Mouse (Mus musculus): ENCODE measurements around the gene Ssr3. TPM values are rescaled to one million over a fixed set of nuclear protein-coding genes. Genes with fewer than 3 reads are reported as not detected.

The Ssr3 gene
- polyA plus RNA-seq, 1 experiment from 2014 or later, result 278 TPM

DNA sequence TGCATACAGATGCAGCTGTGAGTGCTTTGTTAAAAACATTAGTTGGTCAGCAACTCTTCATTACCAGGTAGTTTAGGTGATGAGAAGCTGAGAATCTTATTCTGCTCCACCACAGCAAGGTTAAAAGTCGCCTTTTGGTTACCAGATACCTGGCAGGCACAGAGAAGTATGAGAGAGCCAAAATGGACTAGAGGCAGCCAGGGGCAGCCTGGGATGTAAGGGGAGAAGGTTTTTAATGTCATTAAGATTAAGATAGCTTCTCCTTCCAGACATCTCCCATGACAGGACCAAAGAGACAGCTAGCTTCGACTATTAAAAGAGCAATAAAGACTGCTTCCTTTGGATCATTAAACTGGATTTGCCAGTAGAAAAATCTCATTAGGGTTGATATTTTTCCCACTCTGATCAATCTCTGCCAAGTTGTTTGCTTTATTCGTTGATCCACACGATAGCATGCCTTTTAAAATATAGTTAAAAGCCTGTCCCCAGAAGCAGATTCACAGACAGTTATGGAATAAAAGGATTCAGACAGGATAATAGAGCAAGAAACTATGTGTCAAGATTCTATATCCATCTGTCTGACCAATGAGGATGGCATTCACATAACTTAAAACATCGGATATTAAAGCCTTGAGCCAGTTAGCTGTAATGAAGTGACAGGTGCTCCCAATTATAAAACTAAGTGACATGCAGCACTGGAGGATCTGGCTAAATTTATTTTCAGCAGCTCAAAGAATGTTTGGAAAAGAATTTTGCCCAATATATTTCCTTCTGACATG is 52.1 kb downstream of the Ssr3 start:
- Histone ChIP-seq H3K27me3 (replicated peaks; ENCODE audit: control insufficient read depth, insufficient read depth, low read length) (no peaks in the 10 kb centered on the region), H3K36me3 (ENCODE audit: control insufficient read depth, insufficient read depth, low read length) (no peaks in the 10 kb centered on the region), H3K27ac (ENCODE audit: low read length) (no peak overlapping the region), H3K4me2 (ENCODE audit: low read depth, low read length) (no peak overlapping the region), H3K4me1 (ENCODE audit: control insufficient read depth, insufficient read depth, low read length) (peaks cover 4% of the 10 kb centered on the region; the same call in 1 of the 2 replicates), H3K9ac (ENCODE audit: low read depth, low read length) (no peak overlapping the region), H3K9me3 (ENCODE audit: control insufficient read depth, low read length) (no peaks in the 10 kb centered on the region), H3K4me3 (ENCODE audit: low read length) (no peak overlapping the region)
- 76% methylated on average over 5 of the region's 5 CpGs for WGBS
- ATAC-seq, result no peak

DNA sequence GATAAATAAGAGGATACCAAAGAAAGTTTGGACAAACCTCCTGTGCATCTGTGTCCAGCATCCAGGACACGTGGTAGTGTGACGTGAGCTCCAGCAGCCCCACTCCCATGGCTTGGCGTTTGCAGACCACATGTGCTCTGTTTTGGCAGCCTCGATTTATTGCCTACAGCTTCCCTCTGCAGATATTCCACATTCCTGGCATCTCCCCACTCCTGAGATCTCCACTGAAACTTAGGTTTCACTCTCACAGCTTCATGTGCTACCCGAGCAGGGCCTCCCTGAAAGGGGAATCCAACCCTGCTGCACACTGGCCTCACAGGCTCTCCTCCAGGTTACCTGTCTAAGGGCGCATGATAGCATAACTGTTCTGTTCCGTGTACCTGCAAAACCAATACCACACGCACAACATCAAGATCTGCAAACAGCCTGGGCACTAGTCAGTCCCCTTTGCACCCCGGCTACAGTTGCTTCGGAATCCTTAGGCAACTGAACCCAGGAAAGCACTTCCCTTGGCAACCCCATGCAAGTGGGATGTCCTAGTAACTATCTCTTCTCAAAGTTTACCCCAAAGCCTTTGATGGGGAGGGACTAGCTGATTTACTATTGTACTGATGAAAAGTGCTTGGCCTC is 54.5 kb downstream of the Ssr3 start:
- H3K4me3 ChIP-seq (ENCODE audit: low read length), result no peak overlapping the region
- WGBS, result 59% methylated on average over 10 of the region's 10 CpGs
- no peak overlapping the region; the same call in 1 of the 2 replicates for H3K27ac ChIP-seq (ENCODE audit: low read length)
- H3K9me3 ChIP-seq (ENCODE audit: control insufficient read depth, low read length), result no peaks in the 10 kb centered on the region
- no peaks in the 10 kb centered on the region for H3K27me3 ChIP-seq (replicated peaks; ENCODE audit: control insufficient read depth, insufficient read depth, low read length)
- no peak overlapping the region for H3K9ac ChIP-seq (ENCODE audit: low read depth, low read length)
- H3K4me2 ChIP-seq (ENCODE audit: low read depth, low read length), result no peak overlapping the region
- H3K4me1 ChIP-seq (ENCODE audit: control insufficient read depth, insufficient read depth, low read length), result peaks cover 4% of the 10 kb centered on the region; the same call in 1 of the 2 replicates
- no peaks in the 10 kb centered on the region for H3K36me3 ChIP-seq (ENCODE audit: control insufficient read depth, insufficient read depth, low read length)
- ATAC-seq, result peak; percentile 31; the same call in 1 of the 2 replicates

Other genes starting within 250 kb of the Ssr3 start
- 39.5 and 41.9 TPM in 2 replicates for gene Tiparp, start 135.8 kb upstream of the Ssr3 start, polyA plus RNA-seq (2015; fragmentation: Nextera tagmentation; extraction: Ambion mirVana)

Data from intestine, embryonic 16.5 days (tissue).